Mouse (Mus musculus) heart, embryonic 11.5 days (tissue): ENCODE data around the gene Mov10l1. TPM values are rescaled to one million over a fixed set of nuclear protein-coding genes. Genes with fewer than 3 reads are reported as not detected.

ENCODE experiments used
- ATAC-seq: fragments of 200-750 bp; cut with Nextera tagmentation; replicated peaks from 2 replicates; pipeline ENCODE4 v1.8.0; 2017; ENCODE audit warnings: moderate library complexity; ENCODE audit not compliant: insufficient number of reproducible peaks, low FRiP score, low TSS enrichment
- H3K27ac ChIP-seq: fragments of 300-500 bp; sonication (generic); 2 replicates; pipeline ENCODE4 v1.5.1; 2014; ENCODE audit warnings: mild to moderate bottlenecking, low read depth, low read length
- H3K27me3 ChIP-seq: fragments of 300-500 bp; sonication (generic); 2 replicates; pipeline ENCODE4 v1.6.1; 2014; ENCODE audit warnings: mild to moderate bottlenecking, low read length, mixed read lengths; ENCODE audit not compliant: control insufficient read depth, insufficient read depth
- H3K36me3 ChIP-seq: fragments of 300-500 bp; sonication (generic); 2 replicates; pipeline ENCODE4 v1.6.1; 2014; ENCODE audit warnings: mild to moderate bottlenecking, low read length, moderate library complexity, mixed read lengths; ENCODE audit not compliant: control insufficient read depth, insufficient read depth
- H3K4me1 ChIP-seq: fragments of 300-500 bp; sonication (generic); 2 replicates; pipeline ENCODE4 v1.6.1; 2014; ENCODE audit warnings: low read length; ENCODE audit not compliant: control insufficient read depth, insufficient read depth
- H3K4me2 ChIP-seq: fragments of 300-500 bp; sonication (generic); 2 replicates; pipeline ENCODE4 v1.6.1; 2014; ENCODE audit warnings: mild to moderate bottlenecking, moderate library complexity
- H3K4me3 ChIP-seq: fragments of 300-500 bp; sonication (generic); 2 replicates; pipeline ENCODE4 v1.5.1; 2014; ENCODE audit warnings: low read depth, low read length
- H3K9ac ChIP-seq: fragments of 300-500 bp; sonication (generic); 2 replicates; pipeline ENCODE4 v1.6.1; 2014; ENCODE audit warnings: mild to moderate bottlenecking, low read depth, low read length, moderate library complexity
- H3K9me3 ChIP-seq: fragments of 300-500 bp; sonication (generic); replicated peaks from 2 replicates; pipeline ENCODE4 v1.6.1; 2016; ENCODE audit warnings: low read length; ENCODE audit not compliant: control insufficient read depth
- WGBS: fragments of 180-500 bp; shearing (Covaris S2); extraction: QIAGEN DNeasy Blood & Tissue Kit; methylation state at CpG from one replicate; pipeline ENCODE4 v1.1.7; 2014; ENCODE audit not compliant: insufficient replicate concordance; 5-methylcytosine and 5-hydroxymethylcytosine counted together
- polyA plus RNA-seq: library from polyadenylated mRNA; unstranded; fragments of >200 nt; fragmentation: Nextera tagmentation; extraction: Ambion mirVana; gene quantifications from 2 replicates; pipeline ENCODE4 v1.2.1, GENCODE M21; 2014

The Mov10l1 gene
- polyA plus RNA-seq, 1 experiment from 2014 or later = 57.6 TPM

DNA sequence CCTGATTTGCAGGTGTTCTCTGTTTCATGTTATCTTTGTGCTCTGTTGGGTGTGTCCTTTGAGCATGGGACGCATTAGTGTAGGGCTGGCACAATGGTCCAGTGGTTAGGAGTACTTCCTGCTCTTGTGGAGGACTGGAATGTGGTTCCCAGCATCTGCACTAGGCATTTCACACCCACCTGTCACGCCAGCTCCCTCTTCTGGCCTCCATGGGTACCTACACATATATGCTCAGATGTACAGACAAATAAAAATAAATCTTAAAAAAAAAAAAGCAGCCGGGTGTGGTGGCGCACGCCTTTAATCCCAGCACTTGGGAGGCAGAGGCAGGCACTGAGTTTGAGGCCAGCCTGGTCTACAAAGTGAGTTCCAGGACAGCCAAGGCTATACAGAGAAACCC lies 61.7 kb downstream of the Mov10l1 start:
- WGBS = 75% methylated on average over 5 of the region's 5 CpGs
- no peak overlapping the region for H3K4me2 ChIP-seq
- no peak for ATAC-seq
- no peak overlapping the region for H3K4me3 ChIP-seq
- no peaks in the 10 kb centered on the region for H3K4me1 ChIP-seq
- H3K36me3 ChIP-seq = peaks cover 14% of the 10 kb centered on the region
- H3K27me3 ChIP-seq = no peaks in the 10 kb centered on the region
- H3K27ac ChIP-seq = no peak overlapping the region
- no peaks in the 10 kb centered on the region; the same call in 1 of the 2 replicates for H3K9me3 ChIP-seq
- H3K9ac ChIP-seq = no peak overlapping the region

- no peak for ATAC-seq
- WGBS = 69% methylated on average over 4 of the region's 4 CpGs
- no peak overlapping the region for H3K27ac ChIP-seq
Observed at GRCm38 (mm10) chr15:89046356-89046755, 63.6 kb downstream of the Mov10l1 start.

GRCm38 (mm10) chr15:89054666-89055065 lies 72.0 kb downstream of the Mov10l1 start:
- H3K4me1 ChIP-seq = no peaks in the 10 kb centered on the region
- H3K4me2 ChIP-seq = no peak overlapping the region
- peaks cover 13% of the 10 kb centered on the region for H3K27me3 ChIP-seq
- no peak overlapping the region for H3K27ac ChIP-seq
- H3K9ac ChIP-seq = no peak overlapping the region
- no peaks in the 10 kb centered on the region for H3K9me3 ChIP-seq
- no peaks in the 10 kb centered on the region for H3K36me3 ChIP-seq
- no peak overlapping the region for H3K4me3 ChIP-seq
- 82% methylated on average over 7 of the region's 7 CpGs for WGBS
- no peak for ATAC-seq

More at GRCm38 (mm10) chr15:89046356-89046755, 63.6 kb downstream of the Mov10l1 start:
- H3K27me3 ChIP-seq = no peaks in the 10 kb centered on the region
- H3K4me2 ChIP-seq = no peak overlapping the region
- no peaks in the 10 kb centered on the region; the same call in 1 of the 2 replicates for H3K9me3 ChIP-seq
- no peak overlapping the region for H3K9ac ChIP-seq
- no peak overlapping the region for H3K4me3 ChIP-seq
- H3K4me1 ChIP-seq = no peaks in the 10 kb centered on the region
- H3K36me3 ChIP-seq = peaks cover 14% of the 10 kb centered on the region

DNA sequence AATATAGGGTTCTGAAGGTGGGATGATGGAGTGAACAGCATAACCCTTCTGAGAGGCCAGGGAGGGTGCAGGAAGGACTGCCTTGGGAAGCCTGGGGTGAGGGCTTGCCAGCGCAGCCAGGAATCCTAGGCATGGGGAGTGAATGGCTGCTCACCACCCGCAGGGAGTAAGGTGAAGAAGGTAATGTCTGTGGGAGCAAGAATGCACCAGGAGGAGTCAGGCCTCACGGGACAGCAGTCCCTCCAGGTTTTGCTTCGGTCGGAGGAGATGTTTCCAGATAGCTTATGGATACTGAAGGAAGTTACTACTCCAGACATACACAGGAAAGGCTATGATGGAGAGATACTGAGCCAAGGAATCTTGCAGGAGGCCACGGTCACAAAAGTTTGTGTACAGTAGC lies 76.0 kb downstream of the Mov10l1 start:
- Histone ChIP-seq H3K36me3 (no peaks in the 10 kb centered on the region), H3K4me3 (peak overlapping the region; percentile 73), H3K4me1 (no peaks in the 10 kb centered on the region), H3K27ac (no peak overlapping the region), H3K9ac (peak overlapping the region; percentile 78; the same call in 1 of the 2 replicates), H3K27me3 (peaks cover 36% of the 10 kb centered on the region), H3K9me3 (no peaks in the 10 kb centered on the region), H3K4me2 (peak overlapping the region; percentile 90)
- WGBS = 19% methylated on average over 6 of the region's 6 CpGs
- ATAC-seq = no peak

DNA sequence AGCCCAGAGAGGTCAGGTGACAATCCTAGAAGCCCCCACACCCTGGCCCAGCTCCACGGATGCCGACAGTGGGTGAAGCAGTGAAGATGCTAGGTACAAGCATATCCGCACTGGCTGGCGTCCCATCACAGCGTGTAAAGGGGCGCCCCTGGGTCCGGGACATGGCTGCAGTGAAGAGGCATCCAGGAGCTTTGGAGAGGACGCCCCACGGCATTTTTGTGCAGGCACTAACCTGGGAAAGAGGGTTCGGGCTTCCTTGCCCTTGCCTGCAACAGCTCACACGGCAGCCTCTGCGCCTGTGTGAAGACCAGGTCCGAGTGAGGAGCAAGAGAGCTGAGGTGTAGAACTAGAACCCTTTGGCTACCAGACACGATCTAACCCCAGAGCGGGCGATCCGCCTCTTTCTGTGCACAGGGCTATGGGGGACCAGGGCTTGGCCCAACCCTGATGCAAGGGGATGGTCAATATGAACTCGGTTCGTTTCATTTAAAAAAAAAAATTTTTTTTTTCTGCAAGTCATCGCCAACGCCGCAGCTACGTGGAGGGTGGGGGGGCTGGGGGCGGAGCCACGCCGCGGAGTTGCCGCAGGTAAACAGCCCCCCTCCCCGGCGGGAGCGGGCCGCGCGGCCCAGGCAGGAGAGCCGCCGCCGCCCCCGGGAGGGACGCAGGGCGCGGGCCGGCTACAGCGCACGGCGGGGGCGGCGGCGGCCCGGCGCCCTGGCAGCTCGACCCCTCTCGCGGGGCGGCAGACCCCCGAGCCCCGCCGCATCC lies 76.6 kb downstream of the Mov10l1 start, which contains the start of gene Panx2:
TSS of gene Panx2 (plus strand) at position 574 of the 771 bp plus-strand sequence.
- peak within 1 kb of the TSS; percentile 90 for H3K4me2 ChIP-seq
- H3K4me1 ChIP-seq = no peaks in the 10 kb centered on the region
- H3K4me3 ChIP-seq = peak within 1 kb of the TSS; percentile 73
- H3K27me3 ChIP-seq = peaks cover 36% of the 10 kb centered on the region
- 3% methylated on average over 31 of the region's 57 CpGs for WGBS
- H3K9ac ChIP-seq = peak within 1 kb of the TSS; percentile 78
- H3K36me3 ChIP-seq = no peaks in the 10 kb centered on the region
- no peak for ATAC-seq
- H3K9me3 ChIP-seq = no peaks in the 10 kb centered on the region
- H3K27ac ChIP-seq = peak within 1 kb of the TSS; percentile 46

DNA sequence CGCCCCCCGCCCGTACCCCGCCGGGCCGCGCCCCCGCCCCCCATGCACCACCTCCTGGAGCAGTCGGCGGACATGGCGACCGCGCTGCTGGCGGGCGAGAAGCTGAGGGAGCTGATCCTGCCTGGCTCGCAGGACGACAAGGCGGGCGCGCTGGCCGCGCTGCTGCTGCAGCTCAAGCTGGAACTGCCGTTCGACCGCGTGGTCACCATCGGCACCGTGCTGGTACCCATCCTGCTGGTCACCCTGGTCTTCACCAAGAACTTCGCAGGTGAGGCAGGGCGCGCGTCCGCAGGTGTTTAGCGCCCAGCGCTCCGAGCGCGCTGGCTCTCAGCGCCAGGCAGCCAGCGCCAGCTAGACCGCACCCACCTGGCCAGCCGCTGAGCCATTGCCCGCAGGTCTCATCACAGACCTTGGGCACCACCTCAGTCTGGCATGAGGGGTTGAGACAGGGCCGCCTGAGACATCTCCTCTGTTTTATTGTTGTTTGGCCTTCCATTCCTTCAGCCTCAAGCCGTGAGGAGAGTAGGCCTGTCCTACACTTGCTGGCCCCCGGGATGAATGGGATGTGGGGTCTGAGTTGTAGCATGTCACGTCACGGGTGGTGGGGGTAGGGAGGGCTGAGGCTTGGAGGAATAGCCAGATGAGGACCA lies 77.4 kb downstream of the Mov10l1 start:
- Histone ChIP-seq H3K9ac (peak overlapping the region; percentile 78), H3K4me3 (peak overlapping the region; percentile 73), H3K27ac (peak overlapping the region; percentile 46), H3K9me3 (no peaks in the 10 kb centered on the region), H3K4me2 (peak overlapping the region; percentile 90), H3K4me1 (no peaks in the 10 kb centered on the region), H3K27me3 (peaks cover 36% of the 10 kb centered on the region), H3K36me3 (no peaks in the 10 kb centered on the region)
- 0 out of 2 replicates have a peak, but pooled peaks have one; percentile 45 for ATAC-seq
- 3% methylated on average over 37 of the region's 48 CpGs for WGBS

DNA sequence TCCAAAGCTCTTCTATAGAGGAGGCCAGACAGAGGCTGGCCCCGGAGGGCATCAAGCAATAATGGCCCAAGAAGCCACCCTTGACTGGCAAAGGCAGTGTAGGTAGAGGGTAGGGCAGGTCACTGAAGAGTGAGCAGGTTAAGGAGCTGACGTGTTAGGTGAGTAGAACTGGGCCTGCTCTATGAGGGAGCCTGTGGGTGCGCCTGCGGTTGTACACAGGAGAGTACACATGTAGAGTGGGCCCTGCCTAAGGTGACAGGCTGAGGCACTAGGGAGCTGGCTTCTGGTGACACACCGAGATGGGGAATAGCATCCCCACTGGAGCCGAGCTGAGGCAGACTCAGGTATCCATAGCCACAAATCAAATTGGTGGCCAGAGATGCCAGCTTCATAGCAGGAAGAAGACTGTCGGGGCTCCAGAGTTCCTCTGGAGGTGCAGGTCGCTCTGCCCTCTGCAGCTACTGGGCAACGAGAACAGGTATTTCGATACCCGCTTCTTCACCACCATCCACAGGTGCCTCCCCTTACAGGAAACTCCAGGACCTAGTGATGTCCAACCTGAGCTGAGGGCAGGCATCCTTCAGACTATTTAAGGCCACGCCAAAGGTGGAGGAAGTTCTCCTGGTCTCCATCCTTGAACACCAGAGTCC lies 78.2 kb downstream of the Mov10l1 start:
- H3K4me3 ChIP-seq = peak overlapping the region; percentile 73
- no peaks in the 10 kb centered on the region for H3K9me3 ChIP-seq
- H3K4me2 ChIP-seq = peak overlapping the region; percentile 90
- H3K36me3 ChIP-seq = no peaks in the 10 kb centered on the region
- H3K4me1 ChIP-seq = no peaks in the 10 kb centered on the region
- 82% methylated on average over 12 of the region's 12 CpGs for WGBS
- H3K9ac ChIP-seq = peak overlapping the region; percentile 78; the same call in 1 of the 2 replicates
- no peak for ATAC-seq
- H3K27me3 ChIP-seq = peaks cover 41% of the 10 kb centered on the region
- H3K27ac ChIP-seq = no peak overlapping the region

- Histone ChIP-seq H3K36me3 (no peaks in the 10 kb centered on the region), H3K4me2 (no peak overlapping the region), H3K27ac (no peak overlapping the region), H3K4me3 (no peak overlapping the region), H3K4me1 (no peaks in the 10 kb centered on the region), H3K27me3 (peaks cover 49% of the 10 kb centered on the region), H3K9me3 (no peaks in the 10 kb centered on the region), H3K9ac (no peak overlapping the region)
- 86% methylated on average over 6 of the region's 6 CpGs for WGBS
- ATAC-seq = no peak
Observed at GRCm38 (mm10) chr15:89061761-89062517, 79.2 kb downstream of the Mov10l1 start.
